Mouse (Mus musculus) megakaryocyte, embryonic 14.5 days (primary cell): ENCODE results near the gene E130311K13Rik.

Experiments used
- FLI1 ChIP-seq: IDR thresholded peaks from 2 replicates; pipeline ENCODE4 v1.6.1; 2012; ENCODE audit warnings: low read length, inconsistent platforms, mixed read lengths
- GATA1 ChIP-seq: IDR thresholded peaks from 3 replicates; pipeline ENCODE4 v1.6.1; 2012; ENCODE audit warnings: mixed read lengths, low read length, inconsistent platforms, borderline replicate concordance

GRCm38 (mm10) chr3:63928878-63929859, at the start of gene E130311K13Rik:
- TF ChIP-seq GATA1 (no peak), FLI1 (no peak)
